ENCODE assay signal across 10 mouse cellular contexts in the genomic region with DNA sequence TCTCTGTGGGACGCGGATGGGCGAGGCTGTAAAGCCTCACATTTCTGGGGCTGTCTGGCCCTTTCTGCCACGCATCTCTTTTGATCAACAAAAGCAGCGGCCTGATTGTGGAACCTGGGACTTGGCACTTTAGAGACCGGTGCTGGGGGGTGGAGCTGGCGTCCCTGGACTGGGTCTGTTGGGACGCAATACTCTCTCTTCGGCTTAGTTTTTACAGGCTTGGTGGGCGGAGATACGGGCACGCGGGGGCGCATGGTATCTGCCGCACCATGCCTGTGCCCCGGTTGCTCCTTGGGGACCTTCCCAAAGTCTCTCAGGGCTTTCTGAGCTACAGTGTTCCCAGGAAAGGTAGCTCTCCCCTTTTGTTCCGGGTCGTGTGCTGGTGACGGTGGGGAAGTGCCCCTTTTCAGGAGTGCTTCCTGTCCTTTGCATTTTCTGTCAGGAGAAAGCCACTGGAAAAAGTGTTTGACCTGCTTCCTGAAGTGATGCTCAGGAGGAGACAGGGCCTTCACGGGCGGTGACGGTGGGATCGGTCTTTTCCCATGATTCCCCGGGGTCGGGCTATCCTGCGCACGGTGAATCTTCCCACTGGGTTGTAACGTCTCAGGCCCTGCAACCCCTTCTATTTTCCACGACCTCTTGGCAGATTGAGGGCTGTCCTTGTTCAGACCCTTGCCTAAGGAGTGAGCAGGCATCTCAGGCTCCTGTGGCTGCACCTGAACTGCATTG. TPM values are rescaled to one million over a fixed set of nuclear protein-coding genes. Genes with fewer than 3 reads are reported as not detected.
DNase-seq lines count a peak whose midpoint lies in the region; ATAC-seq and TF ChIP-seq lines count a peak whose summit lies in the region.
"Had no signal": no experiment of that assay in that cellular context is flagged by ENCODE, and none has a peak within 500 bp of the region (broad histone marks: within the 10 kb centered on the region; RNA-seq: fewer than 3 reads in every experiment).

No protein-coding gene starts in this region.

- H3K27me3 ChIP-seq in testis, adult 2 months (ENCODE audit: control insufficient read depth, insufficient read depth, low read length): no peaks in the 10 kb centered on the region
- peaks cover 14% of the 10 kb centered on the region; the same call in 1 of the 2 replicates for H3K27me3 ChIP-seq in liver, embryonic 16.5 days (ENCODE audit: control insufficient read depth, insufficient read depth, low read depth, low read length)

- H3K4me2 ChIP-seq in liver, embryonic 16.5 days (ENCODE audit: low read depth, low read length): peak overlapping the region; percentile 13

- no peak for TF ChIP-seq CTCF in testis, adult 2 months (IDR thresholded peaks at IDR 0.05; ENCODE audit: control insufficient read depth, insufficient read depth, insufficient replicate concordance, low read depth, low read length)

- H3K4me1 ChIP-seq in testis, adult 2 months (ENCODE audit: control insufficient read depth, insufficient read depth, low read length): peaks cover 14% of the 10 kb centered on the region
- peaks cover 14% of the 10 kb centered on the region for H3K4me1 ChIP-seq in liver, embryonic 16.5 days (ENCODE audit: control insufficient read depth, low read depth, low read length)

- H3K36me3 ChIP-seq in testis, adult 2 months (ENCODE audit: control insufficient read depth, insufficient read depth, low read length): no peaks in the 10 kb centered on the region
- no peaks in the 10 kb centered on the region for H3K36me3 ChIP-seq in liver, embryonic 16.5 days (ENCODE audit: control insufficient read depth, insufficient read depth)

- DNase-seq in adrenal gland, postnatal 10 days: peak; percentile 20
- DNase-seq in adrenal gland, postnatal 4 days (ENCODE audit: low spot score in 2 of 2): no peak
- DNase-seq in testis, postnatal 14 days (ENCODE audit: low spot score): no peak
- no peak for DNase-seq in layer of hippocampus, adult 11-12 months (ENCODE audit: low spot score)
- DNase-seq in urinary bladder, postnatal 14 days (ENCODE audit: low spot score): no peak
- DNase-seq in kidney, adult 8-10 months: no peak

- no peaks in the 10 kb centered on the region for H3K9me3 ChIP-seq in liver, embryonic 16.5 days (replicated peaks; ENCODE audit: control insufficient read depth, low read length)

- WGBS in liver, embryonic 16.5 days (ENCODE audit: insufficient replicate concordance): 34% methylated on average over 29 of the region's 29 CpGs

- peak overlapping the region; percentile 82 for H3K4me3 ChIP-seq in testis, adult 2 months (ENCODE audit: control insufficient read depth, low read depth, low read length)
- H3K4me3 ChIP-seq in liver, embryonic 16.5 days (ENCODE audit: low read depth, low read length): no peak overlapping the region
- H3K4me3 ChIP-seq: erythroblast, embryonic 14.5 days had no signal

- ATAC-seq in liver, embryonic 16.5 days (ENCODE audit: low read depth): no peak

- H3K27ac ChIP-seq in testis, adult 2 months (ENCODE audit: control insufficient read depth, insufficient read depth, low read depth, low read length): peak overlapping the region; percentile 65
- no peak overlapping the region for H3K27ac ChIP-seq in liver, embryonic 16.5 days (ENCODE audit: low read length)

- H3K9ac ChIP-seq in liver, embryonic 16.5 days (ENCODE audit: low read depth, low read length): no peak overlapping the region

- peak; percentile 65; the same call in 1 of the 2 replicates for TF ChIP-seq POLR2A in testis, adult 2 months (IDR thresholded peaks at IDR 0.05; ENCODE audit: control insufficient read depth, low read depth, low read length)

RNA-seq across cellular contexts. Expression of a gene that starts 5.2 kb away (rescaled TPM):
- total RNA-seq in adrenal gland, postnatal 10 days (2021): not detected
- total RNA-seq in adrenal gland, postnatal 4 days (2021): not detected
- polyA plus RNA-seq in testis, adult 2 months (2012; rRNA removed): 74.8 and 83.7 TPM in 2 replicates
- 0.02 TPM in 1 of 2 replicates, not detected in the other for polyA plus RNA-seq in liver, embryonic 16.5 days (2015; fragmentation: Nextera tagmentation; extraction: Ambion mirVana)
- total RNA-seq: layer of hippocampus, postnatal 25 days had no signal

RNA-seq across cellular contexts. Expression of a gene that starts 14.2 kb away (rescaled TPM):
- not detected for total RNA-seq in adrenal gland, postnatal 10 days (2021)
- not detected for total RNA-seq in adrenal gland, postnatal 4 days (2021)
- polyA plus RNA-seq in testis, adult 2 months (2012; rRNA removed): 118 and 120 TPM in 2 replicates
- polyA plus RNA-seq in liver, embryonic 16.5 days (2015; fragmentation: Nextera tagmentation; extraction: Ambion mirVana): not detected in 2 replicates
- polyA plus RNA-seq: erythroblast, embryonic 14.5 days had no signal

RNA-seq across cellular contexts. Expression of a gene that starts 16.2 kb away (rescaled TPM):
- not detected for total RNA-seq in adrenal gland, postnatal 10 days (2021)
- total RNA-seq in adrenal gland, postnatal 4 days (2021): not detected
- polyA plus RNA-seq in testis, adult 2 months (2012; rRNA removed): 111 and 122 TPM in 2 replicates
- polyA plus RNA-seq in liver, embryonic 16.5 days (2015; fragmentation: Nextera tagmentation; extraction: Ambion mirVana): 0.12 TPM in 1 of 2 replicates, not detected in the other
- polyA plus RNA-seq: erythroblast, embryonic 14.5 days had no signal

RNA-seq across cellular contexts. Expression of a gene that starts 20.2 kb away (rescaled TPM):
- total RNA-seq in adrenal gland, postnatal 10 days (2021): not detected
- total RNA-seq in adrenal gland, postnatal 4 days (2021): under 1 TPM in 1 of 2 experiments, not detected in 1; 0.81 TPM
- polyA plus RNA-seq in testis, adult 2 months (2012; rRNA removed): 45.6 and 46.7 TPM in 2 replicates
- polyA plus RNA-seq in liver, embryonic 16.5 days (2015; fragmentation: Nextera tagmentation; extraction: Ambion mirVana): not detected in 2 replicates
- polyA plus RNA-seq: erythroblast, embryonic 14.5 days had no signal

RNA-seq across cellular contexts. Expression of a gene that starts 32.4 kb away (rescaled TPM):
- not detected for total RNA-seq in adrenal gland, postnatal 10 days (2021)
- not detected for total RNA-seq in adrenal gland, postnatal 4 days (2021)
- polyA plus RNA-seq in testis, adult 2 months (2012; rRNA removed): 23.4 and 24.2 TPM in 2 replicates
- polyA plus RNA-seq in liver, embryonic 16.5 days (2015; fragmentation: Nextera tagmentation; extraction: Ambion mirVana): not detected in 2 replicates
- total RNA-seq: layer of hippocampus, postnatal 25 days had no signal
- polyA plus RNA-seq: erythroblast, embryonic 14.5 days had no signal
